Mouse (Mus musculus) forebrain, embryonic 14.5 days (tissue): ENCODE results near the gene U2af1l4. TPM values are rescaled to one million over a fixed set of nuclear protein-coding genes. Genes with fewer than 3 reads are reported as not detected.

Experiments used
- ATAC-seq: fragments of 200-750 bp; cut with Nextera tagmentation; 2 replicates; pipeline ENCODE4 v1.8.0; 2017; ENCODE audit warnings: mild to moderate bottlenecking, moderate library complexity
- DNase-seq: peaks from one replicate; pipeline ENCODE4 v3.0.0-alpha.2; 2015; ENCODE audit warnings: low spot score
- H3K27ac ChIP-seq: fragments of 300-500 bp; sonication (generic); 2 replicates; pipeline ENCODE4 v1.5.1; 2014; ENCODE audit warnings: low read depth, mild to moderate bottlenecking, control low read depth, low read length, moderate library complexity
- H3K27me3 ChIP-seq: fragments of 300-500 bp; sonication (generic); replicated peaks from 2 replicates; pipeline ENCODE4 v1.6.1; 2014; ENCODE audit warnings: low read length, control low read depth, mixed read lengths; ENCODE audit not compliant: control insufficient read depth, insufficient read depth
- H3K36me3 ChIP-seq: fragments of 300-500 bp; sonication (generic); 2 replicates; pipeline ENCODE4 v1.6.1; 2014; ENCODE audit warnings: low read length, control low read depth; ENCODE audit not compliant: control insufficient read depth, insufficient read depth
- H3K4me1 ChIP-seq: fragments of 300-500 bp; sonication (generic); 2 replicates; pipeline ENCODE4 v1.6.1; 2014; ENCODE audit warnings: antibody characterized with exemption, low read length, control low read depth; ENCODE audit not compliant: control insufficient read depth, insufficient read depth
- H3K4me2 ChIP-seq: fragments of 300-500 bp; sonication (generic); 2 replicates; pipeline ENCODE4 v1.6.1; 2014; ENCODE audit warnings: mild to moderate bottlenecking, control low read depth, low read length
- H3K4me3 ChIP-seq: fragments of 300-500 bp; sonication (generic); 2 replicates; pipeline ENCODE4 v1.5.1; 2014; ENCODE audit warnings: low read depth, low read length, control low read depth
- H3K9ac ChIP-seq: fragments of 300-500 bp; sonication (generic); 2 replicates; pipeline ENCODE4 v1.6.1; 2014; ENCODE audit warnings: mild to moderate bottlenecking, low read length, control low read depth, moderate library complexity
- H3K9me3 ChIP-seq: fragments of 300-500 bp; sonication (generic); replicated peaks from 2 replicates; pipeline ENCODE4 v1.6.1; 2016; ENCODE audit warnings: low read length, control low read depth, mixed read lengths; ENCODE audit not compliant: control insufficient read depth
- WGBS: fragments of 180-500 bp; shearing (Covaris S2); extraction: QIAGEN DNeasy Blood & Tissue Kit; methylation state at CpG from one replicate; pipeline ENCODE4 v1.1.7; 2014; 5-methylcytosine and 5-hydroxymethylcytosine counted together
- microRNA-seq: library from miRNA; unstranded; fragments of <30 nt; microRNA quantifications from one replicate; pipeline ENCODE4, GENCODE M21; 2016
- polyA plus RNA-seq: library from polyadenylated mRNA; unstranded; fragments of >200 nt; fragmentation: Nextera tagmentation; extraction: Ambion mirVana; gene quantifications from 2 replicates; pipeline ENCODE4 v1.2.1, GENCODE M21; 2014

U2af1l4 gene
- polyA plus RNA-seq, 1 experiment from 2014 or later = 135 TPM

DNA sequence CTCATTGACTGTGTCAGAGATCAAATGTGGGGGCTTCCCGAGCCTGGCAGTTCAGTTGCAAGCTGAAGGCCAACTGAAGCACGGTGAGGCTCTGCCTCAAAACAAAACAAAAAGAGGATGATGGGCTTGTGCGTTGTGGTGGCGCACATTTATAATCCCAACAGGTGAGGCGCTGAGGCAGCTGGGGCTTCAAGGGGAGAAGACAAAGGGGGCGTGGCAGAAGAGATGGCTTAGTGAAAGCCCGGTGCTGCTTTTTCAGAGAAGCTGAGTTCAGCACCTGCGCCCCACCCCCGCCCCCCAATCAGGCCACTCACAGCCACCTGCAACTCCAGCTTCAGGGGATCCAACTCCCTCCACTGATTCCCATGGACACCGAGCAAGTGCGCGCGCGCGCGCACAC lies 45.4 kb downstream of the U2af1l4 start:
- H3K36me3 ChIP-seq = no peaks in the 10 kb centered on the region

DNA sequence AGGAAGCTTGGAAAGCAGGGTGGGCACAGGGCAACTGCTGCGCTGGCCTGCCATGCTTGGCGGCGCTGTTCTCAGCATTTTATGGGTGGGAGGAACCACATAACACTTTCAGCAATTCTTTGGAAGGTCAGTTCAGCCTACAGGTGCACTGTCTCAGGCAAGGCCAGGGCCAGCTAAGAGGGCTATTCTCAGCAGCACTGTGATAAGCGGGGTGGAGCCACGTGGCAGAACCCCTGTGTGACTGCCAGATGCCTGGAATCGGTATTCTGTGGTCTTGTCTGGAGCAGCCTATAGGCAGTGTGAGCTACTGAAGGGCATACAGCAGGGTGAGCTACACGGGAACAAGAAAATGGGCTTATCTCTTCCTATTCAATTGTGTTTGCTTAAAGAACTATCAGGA lies 46.9 kb downstream of the U2af1l4 start:
- Histone ChIP-seq H3K4me2 (no peak overlapping the region), H3K27me3 (no peaks in the 10 kb centered on the region), H3K36me3 (0 out of 2 replicates have a peak, but pooled peaks cover under 1% of the 10 kb centered on the region), H3K4me1 (no peaks in the 10 kb centered on the region), H3K9ac (no peak overlapping the region; the same call in 1 of the 2 replicates), H3K4me3 (no peak overlapping the region), H3K27ac (no peak overlapping the region), H3K9me3 (no peaks in the 10 kb centered on the region)
- 63% methylated on average over 7 of the region's 7 CpGs for WGBS
- ATAC-seq (no peak), DNase-seq (no peak)

More for the DNA sequence above, 45.4 kb downstream of the U2af1l4 start:
- no peak for DNase-seq
- no peak overlapping the region for H3K4me3 ChIP-seq
- peak overlapping the region; percentile 5; the same call in 1 of the 2 replicates for H3K9ac ChIP-seq
- H3K9me3 ChIP-seq = no peaks in the 10 kb centered on the region
- WGBS = 48% methylated on average over 16 of the region's 16 CpGs
- H3K4me2 ChIP-seq = no peak overlapping the region
- H3K27ac ChIP-seq = no peak overlapping the region
- no peak for ATAC-seq
- no peaks in the 10 kb centered on the region for H3K27me3 ChIP-seq
- no peaks in the 10 kb centered on the region for H3K4me1 ChIP-seq

DNA sequence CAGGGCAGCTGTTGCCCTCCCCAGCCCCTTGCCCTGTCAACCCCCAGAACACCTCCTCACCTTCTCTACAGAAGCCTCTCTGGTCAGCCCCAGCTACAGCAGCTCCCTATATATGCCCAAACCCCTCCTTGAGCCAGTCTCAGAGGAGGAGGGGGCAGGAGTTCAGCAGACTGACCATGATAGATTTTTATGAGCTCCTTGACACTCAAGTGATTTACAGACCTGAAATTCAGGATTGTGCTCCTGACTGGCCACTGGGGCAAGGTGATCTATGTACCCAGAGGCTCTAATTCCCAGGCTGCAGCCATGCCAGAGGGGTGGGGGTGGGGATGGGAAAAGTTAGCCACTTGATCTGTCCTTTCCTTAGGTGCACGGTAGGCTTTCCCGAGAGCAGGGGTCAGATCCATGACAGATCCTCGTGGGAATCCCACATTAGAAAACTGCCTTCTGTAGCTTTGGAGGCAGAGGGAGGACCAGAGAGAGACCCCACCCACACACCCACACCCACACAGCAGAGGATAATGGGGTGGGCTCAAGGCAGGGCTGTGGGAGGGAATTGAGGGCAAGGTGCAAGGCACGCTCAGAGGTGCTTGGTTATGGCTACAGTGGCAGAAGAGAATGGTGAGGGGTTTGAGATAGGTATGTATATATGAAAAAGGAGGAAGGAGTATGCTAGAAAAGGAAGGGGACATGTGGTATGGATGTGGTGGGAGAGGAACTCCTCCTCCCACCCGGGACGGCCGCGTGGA lies 49.7 kb downstream of the U2af1l4 start, which contains the start of gene Upk1a:
TSS of gene Upk1a (minus strand) at position 194 of the 749 bp plus-strand sequence.
- 84% methylated on average over 8 of the region's 8 CpGs for WGBS

DNA sequence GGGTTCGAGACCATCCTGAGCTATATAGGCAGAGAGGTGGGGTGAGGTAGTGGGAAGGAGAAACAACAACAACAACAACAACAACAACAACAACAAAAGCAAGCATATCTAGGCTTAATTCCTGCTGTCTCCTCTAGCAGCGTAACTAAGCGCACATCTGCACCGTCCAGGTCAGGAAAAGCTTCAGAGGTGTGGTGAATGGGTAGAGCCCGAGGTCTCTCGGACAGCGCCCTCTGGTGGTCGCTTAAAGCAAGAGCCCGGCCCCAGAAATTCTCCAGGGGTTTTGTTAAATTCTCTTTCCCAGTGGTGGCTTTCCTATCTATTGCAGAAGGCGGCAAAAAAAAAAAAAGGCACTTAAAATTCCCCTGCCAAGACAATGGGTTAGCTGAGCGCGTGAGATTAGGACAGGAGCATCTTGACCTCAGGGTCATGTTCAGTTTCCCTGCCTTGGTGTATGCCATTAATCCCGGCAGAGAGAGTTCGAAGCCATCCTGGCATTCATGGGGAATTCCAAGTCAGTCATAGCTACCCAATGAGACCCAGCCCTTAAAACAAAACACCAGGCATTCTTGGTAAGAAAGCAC lies 50.5 kb downstream of the U2af1l4 start:
- Histone ChIP-seq H3K27ac (no peak overlapping the region), H3K4me2 (no peak overlapping the region), H3K4me1 (no peaks in the 10 kb centered on the region), H3K9ac (no peak overlapping the region), H3K4me3 (no peak overlapping the region), H3K36me3 (peaks cover 33% of the 10 kb centered on the region), H3K9me3 (no peaks in the 10 kb centered on the region), H3K27me3 (no peaks in the 10 kb centered on the region)
- peak; percentile 65 for DNase-seq
- WGBS = 23% methylated on average over 14 of the region's 14 CpGs
- peak; percentile 46; the same call in 1 of the 2 replicates for ATAC-seq

More for the DNA sequence above, 49.7 kb downstream of the U2af1l4 start, which contains the start of gene Upk1a:
- no peak within 1 kb of the TSS for H3K9ac ChIP-seq
- H3K27me3 ChIP-seq = no peaks in the 10 kb centered on the region
- H3K36me3 ChIP-seq = peaks cover 25% of the 10 kb centered on the region
- DNase-seq (no peak), ATAC-seq (no peak)
- H3K4me1 ChIP-seq = no peaks in the 10 kb centered on the region
- H3K4me2 ChIP-seq = no peak within 1 kb of the TSS
- H3K9me3 ChIP-seq = no peaks in the 10 kb centered on the region
- no peak within 1 kb of the TSS for H3K27ac ChIP-seq
- no peak within 1 kb of the TSS for H3K4me3 ChIP-seq

- Histone ChIP-seq H3K36me3 (peaks cover 42% of the 10 kb centered on the region), H3K4me3 (no peak overlapping the region), H3K4me1 (no peaks in the 10 kb centered on the region), H3K9ac (no peak overlapping the region), H3K9me3 (no peaks in the 10 kb centered on the region), H3K27me3 (no peaks in the 10 kb centered on the region), H3K4me2 (no peak overlapping the region), H3K27ac (no peak overlapping the region)
- DNase-seq (no peak), ATAC-seq (no peak)
- 73% methylated on average over 2 of the region's 2 CpGs for WGBS
Observed at GRCm38 (mm10) chr7:30614454-30614853, 51.4 kb downstream of the U2af1l4 start.

Small RNAs within 50 kb of the gene (microRNA-seq; reads per million reads assigned to microRNA genes)
- gene Gm38670 = 0.79 reads per million
- not detected for gene Mir3569

Other genes starting within 250 kb of the U2af1l4 start
- 3.6 and 3.7 TPM in 2 replicates for gene Syne4, start 248.5 kb upstream of the U2af1l4 start, polyA plus RNA-seq
- gene E130208F15Rik, start 241.6 kb upstream of the U2af1l4 start, polyA plus RNA-seq = not detected in 2 replicates
- 18.7 and 23.8 TPM in 2 replicates for gene Sdhaf1, start 239.4 kb upstream of the U2af1l4 start, polyA plus RNA-seq
- gene Lrfn3, start 200.5 kb upstream of the U2af1l4 start, polyA plus RNA-seq = 8.8 and 10.3 TPM in 2 replicates
- 31.1 and 31.3 TPM in 2 replicates for gene Tyrobp, start 149.5 kb upstream of the U2af1l4 start, polyA plus RNA-seq
- gene Hcst, start 143.4 kb upstream of the U2af1l4 start, polyA plus RNA-seq = 0.61 TPM in 1 of 2 replicates, not detected in the other
- 1.2 and 1.4 TPM in 2 replicates for gene Nfkbid, start 141.6 kb upstream of the U2af1l4 start, polyA plus RNA-seq
- 467 and 579 TPM in 2 replicates for gene Aplp1, start 117.8 kb upstream of the U2af1l4 start, polyA plus RNA-seq
- gene Kirrel2, start 105.6 kb upstream of the U2af1l4 start, polyA plus RNA-seq = 0.65 and 0.79 TPM in 2 replicates
- gene Nphs1, start 105.0 kb upstream of the U2af1l4 start, polyA plus RNA-seq = 0.10 TPM in 1 of 2 replicates, not detected in the other
- gene Prodh2, start 69.7 kb upstream of the U2af1l4 start, polyA plus RNA-seq = not detected in 2 replicates
- 63.5 and 98.4 TPM in 2 replicates for gene Arhgap33, start 28.2 kb upstream of the U2af1l4 start, polyA plus RNA-seq
- 8.6 and 10.1 TPM in 2 replicates for gene Hspb6, start 11.1 kb upstream of the U2af1l4 start, polyA plus RNA-seq
- gene Proser3, start 11.0 kb upstream of the U2af1l4 start, polyA plus RNA-seq = 6.2 and 7.1 TPM in 2 replicates
- gene Lin37, start 3.5 kb upstream of the U2af1l4 start, polyA plus RNA-seq = 47.6 and 59.0 TPM in 2 replicates
- gene Gm49396, start within 50 bp of the U2af1l4 start, polyA plus RNA-seq = 7.0 and 10.7 TPM in 2 replicates
- 121 and 143 TPM in 2 replicates for gene Psenen, start 326 bp downstream of the U2af1l4 start, polyA plus RNA-seq
- gene Igflr1, start 2.1 kb downstream of the U2af1l4 start, polyA plus RNA-seq = 1.7 and 6.4 TPM in 2 replicates
- gene Kmt2b, start 25.4 kb downstream of the U2af1l4 start, polyA plus RNA-seq = 8.7 and 9.6 TPM in 2 replicates
- 0.12 and 0.34 TPM in 2 replicates for gene Zbtb32, start 35.6 kb downstream of the U2af1l4 start, polyA plus RNA-seq
- gene Upk1a, start 49.5 kb downstream of the U2af1l4 start, polyA plus RNA-seq = 0.20 and 0.25 TPM in 2 replicates
- 909 and 1,141 TPM in 2 replicates for gene Cox6b1, start 62.9 kb downstream of the U2af1l4 start, polyA plus RNA-seq
- gene Etv2, start 72.6 kb downstream of the U2af1l4 start, polyA plus RNA-seq = not detected in 2 replicates
- 120 and 133 TPM in 2 replicates for gene Rbm42, start 87.0 kb downstream of the U2af1l4 start, polyA plus RNA-seq
- gene Haus5, start 101.7 kb downstream of the U2af1l4 start, polyA plus RNA-seq = 32.9 and 35.8 TPM in 2 replicates
- gene Pmis2, start 108.3 kb downstream of the U2af1l4 start, polyA plus RNA-seq = not detected in 2 replicates
- gene 2200002J24Rik, start 135.6 kb downstream of the U2af1l4 start, polyA plus RNA-seq = not detected in 2 replicates
- 0.84 and 1.2 TPM in 2 replicates for gene Atp4a, start 148.9 kb downstream of the U2af1l4 start, polyA plus RNA-seq
- 228 and 286 TPM in 2 replicates for gene Tmem147, start 166.2 kb downstream of the U2af1l4 start, polyA plus RNA-seq
- 0.57 and 0.59 TPM in 2 replicates for gene Gapdhs, start 180.4 kb downstream of the U2af1l4 start, polyA plus RNA-seq
- gene Sbsn, start 188.2 kb downstream of the U2af1l4 start, polyA plus RNA-seq = 1.3 and 2.0 TPM in 2 replicates
- gene Dmkn, start 200.5 kb downstream of the U2af1l4 start, polyA plus RNA-seq = 0.74 and 0.88 TPM in 2 replicates
- 1.1 TPM in 1 of 2 replicates, not detected in the other for gene Krtdap, start 224.6 kb downstream of the U2af1l4 start, polyA plus RNA-seq